Mouse (Mus musculus): ENCODE results near the gene Mrpl20.

Mrpl20 gene

DNA sequence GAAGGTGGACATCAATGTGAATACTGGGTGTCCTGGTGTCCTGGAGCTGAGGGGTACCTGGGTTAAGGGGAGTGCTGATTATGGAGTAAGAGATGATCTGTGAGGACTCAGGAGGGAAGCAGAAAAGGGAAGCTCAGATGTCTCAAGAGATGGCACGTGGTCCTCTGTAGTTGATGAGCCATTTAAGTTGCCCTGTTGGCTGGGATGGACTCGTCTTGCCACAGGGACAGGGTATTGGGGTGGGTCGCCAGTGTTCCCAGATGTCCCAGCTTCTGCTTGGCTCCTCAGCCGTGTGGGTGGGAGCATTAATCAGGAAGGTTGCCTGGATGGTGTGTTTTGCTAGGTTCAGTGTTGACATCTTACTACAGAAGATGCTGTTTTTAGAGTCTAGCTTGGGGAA lies 30.6 kb downstream of the Mrpl20 start:
- no peak for DNase-seq

GRCm38 (mm10) chr4:155833836-155834235 lies 31.2 kb downstream of the Mrpl20 start:
- peak; percentile 83 to 85 for DNase-seq

DNA sequence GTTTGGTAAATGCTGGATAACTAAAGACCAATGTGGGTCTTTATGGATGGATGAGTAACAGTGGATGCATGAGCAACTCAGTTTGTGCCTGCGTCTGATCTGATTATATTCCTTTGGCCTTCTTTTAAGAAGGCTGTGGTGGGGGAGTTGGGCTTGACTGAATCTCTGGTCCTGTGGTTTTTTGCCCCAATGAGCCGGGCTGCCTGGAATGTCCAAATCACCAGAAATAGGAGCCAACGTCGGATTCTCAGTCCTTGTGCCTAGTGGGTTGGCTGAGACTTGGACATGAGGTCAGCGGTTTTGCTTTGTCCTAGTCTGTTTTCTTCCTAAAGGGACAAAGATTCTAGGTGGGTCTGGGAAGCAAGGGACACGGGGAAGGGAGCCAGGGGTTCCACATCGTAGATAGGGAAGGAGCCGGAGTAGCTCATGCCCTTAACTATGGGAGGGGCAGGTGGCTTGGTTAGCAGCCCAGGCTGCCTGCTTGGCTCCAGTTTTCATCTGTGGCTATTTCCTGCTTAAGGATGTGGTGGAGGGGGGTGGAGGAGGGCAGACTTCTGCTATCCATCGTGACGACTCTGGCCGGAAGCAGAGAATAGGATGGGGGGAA lies 34.8 kb downstream of the Mrpl20 start:
- DNase-seq = no peak

GRCm38 (mm10) chr4:155838187-155839153 lies 35.8 kb downstream of the Mrpl20 start:
- no peak for DNase-seq

GRCm38 (mm10) chr4:155839483-155839910 lies 36.8 kb downstream of the Mrpl20 start, which contains the start of gene Mxra8:
Mxra8 (plus strand) TSS chr4:155839680.
- peak; percentile 73 to 85 for DNase-seq

DNA sequence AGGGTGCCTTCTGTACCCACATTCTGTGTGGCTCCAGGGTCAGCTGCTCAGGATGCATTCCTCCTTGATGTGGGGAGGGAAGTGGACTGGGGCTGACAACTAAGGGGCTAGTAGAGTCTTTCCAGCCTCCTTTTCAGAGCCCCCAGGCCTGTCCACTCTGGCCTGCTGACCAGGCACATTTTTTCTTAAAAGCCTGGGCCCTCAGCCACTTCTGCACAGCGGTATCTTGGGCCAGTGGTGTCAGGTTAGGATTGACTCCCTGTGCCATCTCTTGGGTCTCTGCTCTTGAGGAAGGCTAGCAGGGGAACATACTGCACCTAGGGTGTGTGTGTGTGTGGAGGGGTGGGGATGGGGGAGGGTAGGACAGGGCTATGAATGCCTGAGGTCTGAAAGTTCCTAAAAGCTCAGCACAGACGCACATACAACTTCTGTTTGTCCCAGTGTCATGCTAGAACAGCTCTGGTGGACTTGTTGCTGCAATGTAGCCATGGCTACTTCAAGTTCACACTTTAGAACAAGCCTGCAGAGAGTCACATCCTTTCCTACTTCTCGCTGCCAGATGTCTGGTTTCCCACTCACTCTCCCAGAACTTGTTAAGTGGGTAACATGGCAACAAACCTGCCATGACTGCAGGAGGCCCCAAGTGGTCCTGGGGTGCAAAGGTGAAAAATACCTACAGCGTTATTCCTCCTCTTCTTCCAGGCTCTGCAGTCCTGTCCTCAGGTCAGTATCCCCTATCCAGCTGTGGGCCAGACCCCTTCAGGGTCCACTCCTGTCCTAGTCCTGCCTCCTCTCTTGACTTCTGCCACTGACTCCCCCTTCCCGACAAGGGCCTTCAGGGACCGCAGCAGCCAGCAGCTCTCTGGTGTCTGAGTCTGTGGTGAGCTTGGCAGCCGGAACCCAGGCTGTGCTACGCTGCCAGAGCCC lies 37.7 kb downstream of the Mrpl20 start:
- no peak for DNase-seq

- peak; percentile 70 to 78 for DNase-seq
Measured at GRCm38 (mm10) chr4:155841003-155841454, 38.4 kb downstream of the Mrpl20 start.

DNA sequence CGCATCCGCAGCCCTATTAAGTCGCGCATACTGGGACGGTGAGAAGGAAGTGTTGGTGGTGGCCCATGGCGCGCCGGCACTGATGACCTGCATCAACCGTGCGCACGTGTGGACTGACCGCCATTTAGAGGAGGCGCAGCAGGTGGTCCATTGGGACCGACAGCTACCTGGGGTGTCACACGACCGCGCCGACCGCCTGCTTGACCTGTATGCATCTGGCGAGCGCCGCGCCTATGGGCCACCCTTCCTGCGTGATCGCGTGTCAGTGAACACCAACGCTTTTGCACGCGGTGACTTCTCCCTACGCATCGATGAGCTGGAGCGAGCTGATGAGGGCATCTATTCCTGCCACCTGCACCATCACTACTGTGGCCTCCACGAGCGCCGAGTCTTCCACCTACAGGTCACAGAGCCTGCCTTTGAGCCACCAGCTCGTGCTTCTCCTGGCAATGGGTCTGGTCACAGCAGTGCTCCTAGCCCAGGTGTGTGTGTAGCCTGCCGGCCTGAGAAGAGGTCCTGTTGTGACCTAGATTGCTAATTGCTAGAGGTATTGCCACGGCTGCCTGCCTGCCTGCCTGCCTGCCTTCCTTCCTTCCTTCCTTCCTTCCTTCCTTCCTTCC lies 39.1 kb downstream of the Mrpl20 start:
- DNase-seq = no peak

- DNase-seq = peak; percentile 73 to 77
Measured at GRCm38 (mm10) chr4:155843231-155843630, 40.6 kb downstream of the Mrpl20 start.

GRCm38 (mm10) chr4:155846871-155847578 lies 44.3 kb downstream of the Mrpl20 start, which contains the start of gene Dvl1:
Dvl1 (plus strand) TSS chr4:155847402.
- peak; percentile 85 to 89 for DNase-seq

DNA sequence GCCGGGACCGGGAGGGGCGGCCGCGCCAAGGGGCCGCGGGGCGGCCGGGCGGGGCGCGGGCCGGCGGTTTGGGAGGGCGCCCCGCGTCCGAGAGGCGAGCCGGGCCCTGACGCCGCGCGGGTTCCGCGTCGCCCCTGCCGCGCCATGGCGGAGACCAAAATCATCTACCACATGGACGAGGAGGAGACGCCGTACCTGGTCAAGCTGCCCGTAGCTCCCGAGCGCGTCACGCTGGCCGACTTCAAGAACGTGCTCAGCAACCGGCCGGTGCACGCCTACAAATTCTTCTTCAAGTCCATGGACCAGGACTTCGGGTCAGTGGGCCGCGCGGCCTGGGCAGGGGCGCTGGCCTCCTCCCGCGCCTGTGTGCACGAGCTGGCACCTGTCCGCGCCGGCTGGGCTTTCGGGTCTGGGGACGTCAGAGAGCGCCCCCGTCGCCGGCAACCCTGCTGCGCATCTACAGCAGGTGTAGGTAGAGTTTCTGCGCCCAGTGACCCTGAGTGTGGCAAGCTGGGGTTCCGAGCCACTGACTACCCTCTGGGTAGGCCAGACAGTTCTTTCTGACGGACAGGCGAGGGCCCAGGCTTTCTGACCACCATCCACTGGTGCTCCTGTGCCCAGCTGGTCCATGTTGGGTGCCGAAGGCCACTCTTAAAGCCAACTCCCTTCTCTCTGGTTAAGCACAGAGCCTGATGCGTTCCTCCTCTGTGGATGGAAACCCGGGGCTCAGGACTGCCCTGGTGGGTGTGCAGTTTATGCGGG lies 45.1 kb downstream of the Mrpl20 start:
- peak; percentile 62 to 69 for DNase-seq

DNA sequence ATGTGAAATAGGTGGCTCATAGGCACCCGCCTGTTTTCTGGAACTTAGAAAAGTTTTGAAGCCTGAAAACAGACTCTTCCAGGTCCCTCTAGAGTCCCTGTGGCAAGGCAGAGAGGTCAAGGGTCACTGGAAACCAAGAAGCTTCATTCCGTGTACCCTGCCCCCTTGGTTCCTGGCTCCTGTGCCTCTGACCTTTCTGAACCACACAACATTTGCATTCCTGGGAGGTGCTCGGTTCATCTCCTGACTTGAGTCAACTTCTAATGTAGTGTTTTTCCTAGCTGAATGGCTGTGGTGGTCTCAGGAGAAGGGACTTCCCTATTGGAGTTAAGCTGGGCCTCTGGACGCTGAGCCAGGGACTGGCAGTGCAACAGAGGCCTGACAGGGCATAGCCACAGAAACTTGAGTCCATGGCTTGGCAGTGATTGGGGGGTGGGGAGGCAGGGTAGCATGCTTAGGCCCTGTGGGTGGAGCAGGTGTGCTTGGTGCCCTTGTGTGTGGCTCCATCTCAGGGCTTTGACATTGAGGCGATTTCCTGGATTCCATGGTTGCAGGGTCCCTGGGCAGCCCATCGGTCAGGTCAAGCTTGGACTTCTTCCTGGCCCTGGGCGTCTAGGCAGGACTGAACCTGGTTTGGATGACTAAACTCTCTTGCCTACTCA lies 45.9 kb downstream of the Mrpl20 start:
- DNase-seq = peak; percentile 77 to 82

DNA sequence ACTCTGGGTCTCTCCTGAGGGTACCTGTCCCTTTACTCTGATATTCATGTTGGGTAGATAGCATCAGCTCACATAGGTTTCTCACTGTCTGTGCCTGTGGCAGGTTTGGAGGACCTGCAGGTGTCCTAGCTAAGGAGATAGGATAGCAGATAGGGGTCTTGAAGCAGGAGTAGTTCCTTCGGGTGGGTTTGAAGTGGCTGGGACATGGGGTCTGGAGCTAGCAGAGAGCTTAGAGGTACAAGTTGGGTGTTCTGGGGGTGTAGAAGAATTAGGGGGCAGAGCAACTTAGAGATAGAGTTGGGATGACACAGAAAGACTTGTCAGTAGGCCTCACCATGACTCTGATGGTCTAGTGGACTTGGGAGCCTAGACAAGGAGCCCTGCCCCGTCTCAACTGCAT lies 46.7 kb downstream of the Mrpl20 start:
- DNase-seq = no peak

GRCm38 (mm10) chr4:155849792-155850451 lies 47.2 kb downstream of the Mrpl20 start:
- DNase-seq = peak; percentile 61 to 68

GRCm38 (mm10) chr4:155851368-155851767 lies 48.7 kb downstream of the Mrpl20 start:
- DNase-seq = no peak

DNA sequence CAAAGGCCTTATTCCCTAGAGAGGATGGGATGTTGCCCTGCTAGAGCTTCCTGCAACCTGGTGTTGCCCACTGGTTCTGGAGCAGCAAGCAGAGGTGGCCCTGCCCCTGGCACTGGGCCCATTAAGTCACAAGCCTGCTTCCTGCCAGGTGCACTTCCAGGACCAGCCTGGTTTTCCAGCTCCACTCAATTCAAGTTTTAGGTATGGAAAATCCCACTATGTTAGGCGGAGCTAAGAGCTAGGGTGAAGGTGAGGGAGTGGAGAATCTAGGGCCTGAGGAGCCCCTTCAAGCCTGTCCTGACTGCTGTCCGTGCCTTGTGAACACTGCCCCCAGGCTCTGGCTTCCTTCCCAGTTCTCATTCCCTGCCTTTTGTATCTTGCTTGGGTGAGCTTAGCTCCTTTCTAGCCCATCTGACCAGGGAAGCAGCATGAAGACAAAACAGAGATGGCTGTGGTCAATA lies 49.3 kb downstream of the Mrpl20 start:
- peak; percentile 62 to 73 for DNase-seq

- DNase-seq = no peak
Measured at GRCm38 (mm10) chr4:155853421-155853820, 50.7 kb downstream of the Mrpl20 start.

DNA sequence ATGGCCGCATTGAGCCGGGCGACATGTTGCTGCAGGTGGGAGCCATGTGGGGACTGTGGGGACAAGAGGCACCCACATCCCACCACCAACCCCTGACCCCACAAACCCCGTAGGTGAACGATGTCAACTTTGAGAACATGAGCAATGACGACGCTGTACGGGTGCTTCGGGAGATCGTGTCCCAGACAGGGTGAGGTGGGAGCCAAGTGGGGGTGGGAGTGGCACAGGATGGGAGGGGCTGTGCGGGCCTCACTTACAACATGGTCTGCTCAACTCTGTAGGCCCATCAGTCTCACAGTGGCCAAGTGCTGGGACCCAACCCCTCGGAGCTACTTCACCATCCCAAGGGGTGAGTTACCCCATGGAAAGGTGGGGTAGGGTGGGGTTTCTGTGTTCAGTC lies 52.3 kb downstream of the Mrpl20 start:
- no peak for DNase-seq

DNA sequence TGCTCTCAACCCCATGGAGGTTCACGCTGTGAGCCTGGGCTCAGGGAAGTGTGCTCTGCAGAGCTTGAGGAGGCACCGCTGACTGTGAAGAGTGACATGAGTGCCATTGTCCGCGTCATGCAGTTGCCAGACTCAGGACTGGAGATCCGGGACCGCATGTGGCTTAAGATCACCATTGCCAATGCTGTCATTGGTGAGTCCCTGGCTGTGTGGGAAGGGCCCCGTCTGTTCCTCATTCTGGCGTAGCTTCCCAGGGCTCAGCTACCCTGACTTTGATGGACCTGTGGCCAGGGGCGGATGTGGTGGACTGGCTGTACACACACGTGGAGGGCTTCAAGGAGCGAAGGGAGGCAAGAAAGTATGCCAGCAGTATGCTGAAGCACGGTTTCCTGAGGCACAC lies 53.4 kb downstream of the Mrpl20 start:
- DNase-seq = no peak

Data from kidney, adult 8-10 months (tissue).